Mouse (Mus musculus) megakaryocyte-erythroid progenitor cell, adult 5 weeks (primary cell): ENCODE data around the gene Ctnnd2. TPM values are rescaled to one million over a fixed set of nuclear protein-coding genes. Genes with fewer than 3 reads are reported as not detected.

ENCODE experiments used
- polyA plus RNA-seq: library from polyadenylated mRNA; stranded (reverse); fragments of >175 nt; gene quantifications from 2 replicates; pipeline ENCODE4 v1.2.3, GENCODE M21; 2012

Gene Ctnnd2
- polyA plus RNA-seq, result 3.9 and 4.4 TPM in 2 replicates

DNA sequence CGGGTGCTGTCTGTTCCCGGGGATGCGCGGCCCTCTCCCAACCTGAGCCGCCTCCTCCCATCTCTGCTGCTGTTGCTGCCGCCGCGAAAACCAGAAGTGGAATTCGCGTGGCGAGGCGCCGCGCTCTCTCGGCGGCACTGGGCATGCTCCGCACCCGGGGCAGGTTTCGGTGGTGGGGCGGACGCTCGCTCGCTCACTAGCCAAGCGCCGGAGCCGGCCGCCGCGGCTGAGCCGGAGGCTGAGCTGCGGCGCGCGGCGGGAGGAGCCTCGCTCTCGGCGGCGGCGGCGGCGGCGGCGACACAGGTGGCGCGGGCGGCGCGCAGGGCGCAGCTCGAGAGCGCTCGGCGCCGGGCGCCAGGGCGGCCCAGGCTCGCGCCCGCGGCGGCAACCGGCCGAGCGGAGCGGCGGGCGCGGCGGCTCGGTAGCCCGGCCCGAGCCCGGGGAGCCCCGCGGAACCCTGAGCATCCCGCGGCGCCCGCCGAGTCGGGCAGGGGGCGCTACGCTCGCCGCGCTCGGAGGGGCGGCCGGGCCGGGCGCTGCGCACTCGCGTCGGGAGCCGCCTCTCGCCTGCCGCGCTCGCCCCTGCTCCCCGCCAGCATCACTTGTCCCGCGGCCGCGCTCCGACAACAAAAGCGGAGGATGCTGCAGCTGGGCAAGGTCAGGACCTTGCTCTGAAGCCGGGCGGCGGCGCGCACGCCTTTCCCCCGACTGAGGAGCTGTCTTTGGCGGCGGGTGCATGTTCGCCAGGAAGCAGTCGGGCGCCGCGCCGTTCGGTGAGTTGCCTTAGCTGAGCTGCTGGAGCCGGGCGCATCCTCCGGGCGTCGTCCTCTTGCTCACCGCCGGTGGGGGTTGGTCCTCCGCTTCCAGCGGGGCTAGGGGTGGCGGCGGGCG, at the start of gene Ctnnd2:
Gene Ctnnd2, plus strand, starts transcription at position 203 of the 891 bp plus-strand sequence.

